Mouse (Mus musculus): ENCODE results near the gene Rdh13.
A peak's percentile ranks its signal among the peaks of the same experiment; 100 is the strongest.

Gene Rdh13

DNA sequence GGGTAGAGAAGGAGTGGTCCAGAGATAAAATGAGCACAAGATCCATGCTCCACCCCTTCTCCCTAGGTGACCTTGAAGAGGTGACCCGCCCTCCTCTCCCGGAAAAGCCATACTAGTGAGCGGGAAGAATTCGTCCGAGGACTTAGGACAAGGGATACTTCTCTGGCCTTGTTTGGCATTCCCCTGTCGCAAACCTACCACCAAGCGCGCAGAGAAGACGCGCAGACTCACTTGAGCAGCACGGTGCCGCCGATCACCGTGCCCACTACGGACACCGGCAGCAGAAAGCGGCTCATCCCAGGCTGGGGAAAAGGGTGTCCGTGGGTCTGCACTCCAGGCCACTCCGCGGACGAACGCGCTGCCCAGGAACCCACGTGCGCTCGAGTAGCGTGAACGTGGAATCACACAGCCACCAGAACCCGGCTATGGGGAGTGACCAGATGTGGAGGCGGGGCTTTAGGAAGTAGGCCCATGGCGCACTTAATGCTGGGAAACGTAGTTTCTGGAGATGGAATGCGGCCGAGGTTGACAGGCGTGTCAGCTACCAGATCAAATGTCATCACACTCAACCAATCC lies at the start of gene Rdh13:
Rdh13 (minus strand) TSS at position 434 of the 576 bp plus-strand sequence.
- DNase-seq: peak; percentile 92 to 95

DNA sequence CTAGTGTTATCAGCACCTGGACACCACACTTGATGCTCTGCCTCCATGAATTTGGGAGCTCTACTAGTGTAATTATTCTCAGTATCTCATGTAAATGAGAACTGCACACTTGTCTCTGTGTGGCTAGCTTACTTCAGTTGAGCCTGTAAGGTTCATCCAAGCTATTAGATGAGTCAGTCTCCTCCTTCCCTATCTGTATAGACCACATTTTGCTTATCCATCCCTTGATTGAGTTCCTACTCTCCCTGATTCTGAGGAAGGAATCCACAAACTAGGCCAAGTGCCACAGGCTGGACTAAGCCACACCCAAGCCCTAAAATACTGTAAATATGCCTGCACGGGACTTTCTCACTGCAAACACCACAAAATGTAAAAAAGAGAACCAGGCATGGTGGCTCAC lies 48.5 kb upstream of the Rdh13 start:
- no peak for DNase-seq

DNA sequence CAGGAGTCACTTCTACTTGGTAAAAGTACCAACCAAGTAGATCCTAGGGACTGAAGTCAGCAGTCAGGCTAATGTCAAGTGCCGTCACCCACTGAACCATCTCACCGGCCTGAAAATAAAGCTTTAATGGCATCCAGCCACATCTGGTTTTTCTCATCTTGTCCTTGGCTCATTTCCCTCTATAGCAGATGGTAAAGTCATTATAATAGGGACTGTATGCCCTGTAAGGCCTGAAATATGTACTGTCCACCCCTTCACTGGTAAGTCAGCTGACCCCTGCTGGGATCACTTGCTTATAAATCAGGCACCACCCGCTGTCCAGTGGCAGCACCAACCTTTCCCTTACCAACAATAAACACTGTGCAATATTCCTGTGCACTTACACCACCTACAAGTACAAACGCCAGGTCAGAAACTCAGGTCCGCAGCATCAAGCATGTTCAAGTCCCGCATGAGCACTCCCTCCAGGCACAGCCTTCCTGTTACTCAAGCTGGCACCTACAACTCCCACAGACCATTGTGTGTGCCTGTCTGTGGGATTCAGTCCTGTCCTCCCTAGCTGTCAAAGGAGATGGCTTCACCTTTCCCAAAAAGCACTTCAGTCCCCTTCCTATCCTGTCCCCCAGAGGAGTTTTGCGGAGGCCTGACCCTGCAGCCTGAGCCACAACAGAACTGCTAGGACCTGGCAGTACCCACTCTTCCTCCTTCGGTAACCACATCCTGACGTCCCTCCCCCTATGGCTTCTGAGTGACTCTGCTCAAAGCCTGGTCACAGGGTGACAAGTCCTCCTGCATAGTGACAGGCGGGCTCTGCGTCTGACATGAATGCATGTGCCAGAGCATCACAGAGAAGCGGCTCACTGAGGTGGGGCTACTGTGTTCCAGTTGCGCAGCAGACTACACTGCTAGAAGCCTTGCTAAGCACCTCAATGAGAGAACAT lies 47.1 kb upstream of the Rdh13 start:
- peak in 1 of 2 experiments; percentile 24 for DNase-seq

DNA sequence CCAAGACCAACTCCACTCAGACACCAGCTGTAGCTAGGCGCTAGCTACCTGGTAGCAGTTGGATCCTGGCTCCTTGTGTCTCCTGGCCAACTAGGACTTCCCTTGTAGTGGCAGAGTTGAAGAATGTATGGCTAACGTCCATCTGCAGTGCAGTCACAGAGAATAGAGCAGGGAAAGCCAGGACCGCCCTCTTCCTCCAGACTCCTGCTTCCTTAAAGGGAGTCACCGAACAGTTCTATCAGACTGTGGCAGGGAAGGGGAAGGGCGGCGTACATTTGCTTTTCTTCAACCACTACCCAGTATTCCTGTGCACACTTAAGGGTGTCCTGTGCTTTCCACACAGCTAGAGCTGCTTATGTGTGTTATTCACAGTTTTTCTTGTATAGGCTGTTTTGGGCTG lies 45.9 kb upstream of the Rdh13 start:
- peak; percentile 53 to 61 for DNase-seq

DNA sequence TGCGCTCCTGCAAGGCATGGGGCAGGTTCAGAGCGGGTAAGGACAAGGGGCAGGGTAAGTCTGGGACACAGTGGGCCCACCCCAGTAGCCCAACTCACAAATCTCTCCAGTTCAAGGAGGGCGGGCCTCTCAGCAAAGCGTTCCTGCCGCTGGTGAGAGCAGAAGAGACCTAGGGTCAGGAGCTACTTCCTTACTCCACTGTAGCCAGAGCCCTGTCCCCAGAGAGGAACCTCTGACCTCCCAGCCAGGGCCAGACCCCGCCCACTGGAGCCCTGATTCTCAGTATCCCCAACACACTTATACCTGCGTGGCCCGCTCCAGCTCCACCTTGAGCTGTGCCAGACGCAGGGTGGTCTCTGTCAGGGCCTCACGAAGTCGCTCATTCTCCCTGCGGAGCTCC lies 36.8 kb upstream of the Rdh13 start:
- DNase-seq: no peak

DNA sequence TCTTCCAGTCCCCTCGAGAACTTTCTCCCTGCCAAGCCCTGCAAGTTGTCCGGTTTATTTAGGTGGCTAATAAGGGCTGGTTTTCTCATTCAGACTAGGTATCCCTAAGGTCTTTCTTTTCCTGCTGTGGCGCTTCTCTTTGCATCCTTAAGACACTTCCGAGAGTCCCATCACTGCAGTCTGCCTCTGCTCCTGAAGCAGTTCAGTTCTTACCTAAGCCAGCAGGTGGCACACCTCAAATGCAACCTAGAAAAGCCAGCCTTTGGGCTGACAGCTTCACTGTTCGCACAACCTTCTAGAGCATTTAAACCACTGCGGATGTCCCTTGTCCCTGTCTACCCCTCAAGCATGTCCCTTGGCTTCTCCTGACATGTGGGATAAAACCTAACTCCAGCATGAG lies 34.2 kb upstream of the Rdh13 start:
- DNase-seq: peak in 1 of 2 experiments; percentile 46

DNA sequence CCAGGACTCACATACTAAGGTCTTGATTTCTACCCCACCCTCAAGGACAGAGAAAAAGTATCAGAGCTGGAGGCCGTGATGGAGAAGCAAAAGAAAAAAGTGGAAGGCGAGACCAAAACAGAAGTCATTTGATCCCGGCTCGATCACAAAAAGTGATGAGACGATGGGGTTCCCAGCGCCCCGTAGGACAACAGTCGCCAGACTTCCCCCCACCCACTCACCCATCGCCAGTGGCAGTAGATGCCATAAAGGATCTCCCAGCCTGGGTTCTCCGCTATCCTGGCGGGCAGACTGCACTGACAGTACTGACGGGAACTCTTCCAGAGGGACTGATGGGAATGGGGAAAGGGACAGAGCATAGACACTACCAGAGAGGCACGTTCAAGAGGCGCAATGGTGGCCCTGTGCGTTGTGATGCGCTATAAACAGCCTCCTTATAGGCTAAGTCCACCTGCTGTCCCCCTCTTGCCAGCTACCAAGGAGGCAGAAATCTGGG lies 33.4 kb upstream of the Rdh13 start:
- no peak for DNase-seq

DNA sequence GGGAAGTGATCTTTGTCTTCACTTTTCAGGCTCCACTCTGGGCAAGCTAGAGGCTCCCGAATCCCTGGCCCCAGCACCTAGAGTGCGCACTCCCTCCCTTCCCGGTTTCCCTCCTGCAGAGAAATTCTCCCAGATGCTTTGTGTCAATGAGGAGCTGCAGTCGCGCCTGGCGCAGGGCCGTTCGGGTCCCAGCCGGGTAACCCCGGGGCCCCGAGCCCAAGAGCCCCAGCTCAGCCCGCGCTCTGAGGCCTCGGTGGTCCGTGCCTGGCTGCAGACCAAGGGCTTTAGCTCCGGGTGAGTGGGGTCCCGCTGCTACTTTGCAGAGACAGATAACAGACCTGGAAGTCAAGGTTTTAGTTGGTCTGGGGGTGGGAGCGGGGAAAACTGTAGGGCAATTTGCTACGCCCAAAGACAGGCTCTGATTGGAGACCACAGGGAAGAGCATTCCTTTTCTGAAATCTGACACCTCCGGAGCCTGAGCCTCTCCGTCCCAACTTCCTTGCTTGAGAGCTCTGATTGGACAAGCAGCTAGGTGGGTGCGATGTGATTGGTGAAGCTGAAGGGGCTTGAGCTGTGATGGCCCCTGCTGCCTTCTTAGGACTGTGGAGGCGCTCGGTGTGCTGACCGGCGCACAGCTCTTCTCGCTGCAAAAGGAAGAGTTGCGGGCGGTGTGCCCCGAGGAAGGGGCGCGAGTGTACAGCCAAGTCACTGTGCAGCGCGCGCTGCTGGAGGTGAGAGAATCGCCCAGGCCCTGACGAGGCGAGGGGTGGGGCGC lies 32.8 kb upstream of the Rdh13 start:
- peak; percentile 84 to 85 for DNase-seq

DNA sequence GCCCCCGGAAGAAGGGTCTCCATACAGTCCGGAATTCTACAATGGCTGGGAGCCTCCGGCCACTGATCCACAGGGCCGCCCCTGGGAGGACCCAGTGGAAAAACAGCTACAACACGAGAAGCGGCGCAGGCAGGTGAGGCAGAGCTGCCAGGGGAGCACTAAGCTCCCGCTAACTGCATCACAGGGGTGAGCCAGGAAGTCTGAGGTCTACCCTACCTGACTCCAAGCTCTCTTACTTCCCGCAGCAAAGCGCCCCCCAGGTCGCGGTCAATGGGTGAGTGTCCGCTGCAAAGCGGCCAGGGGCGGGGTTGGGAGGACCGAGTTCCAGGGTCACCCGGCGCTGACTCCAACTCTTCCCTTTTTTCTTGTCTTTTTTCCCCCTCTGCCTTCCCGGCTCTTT lies 28.5 kb upstream of the Rdh13 start:
- no peak for DNase-seq

DNA sequence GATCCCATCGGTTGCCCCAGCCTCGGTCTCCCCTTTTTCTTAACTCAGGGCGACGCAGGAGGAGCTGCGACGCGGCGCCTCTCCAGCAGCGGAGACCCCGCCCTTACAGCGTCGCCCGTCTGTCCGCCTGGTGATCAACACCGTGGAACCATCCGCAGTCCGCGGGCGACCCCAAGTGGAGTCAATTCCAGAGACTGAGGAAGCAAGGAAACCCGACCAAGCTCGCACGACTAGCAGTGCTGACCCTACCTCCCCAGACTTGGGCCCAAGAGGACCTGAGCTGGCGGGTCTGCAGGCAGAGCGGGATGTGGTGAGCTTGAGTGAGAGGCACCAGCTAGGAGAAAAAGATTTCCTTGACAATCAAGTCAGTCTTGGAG lies 25.7 kb upstream of the Rdh13 start:
- peak; percentile 81 to 83 for DNase-seq

DNA sequence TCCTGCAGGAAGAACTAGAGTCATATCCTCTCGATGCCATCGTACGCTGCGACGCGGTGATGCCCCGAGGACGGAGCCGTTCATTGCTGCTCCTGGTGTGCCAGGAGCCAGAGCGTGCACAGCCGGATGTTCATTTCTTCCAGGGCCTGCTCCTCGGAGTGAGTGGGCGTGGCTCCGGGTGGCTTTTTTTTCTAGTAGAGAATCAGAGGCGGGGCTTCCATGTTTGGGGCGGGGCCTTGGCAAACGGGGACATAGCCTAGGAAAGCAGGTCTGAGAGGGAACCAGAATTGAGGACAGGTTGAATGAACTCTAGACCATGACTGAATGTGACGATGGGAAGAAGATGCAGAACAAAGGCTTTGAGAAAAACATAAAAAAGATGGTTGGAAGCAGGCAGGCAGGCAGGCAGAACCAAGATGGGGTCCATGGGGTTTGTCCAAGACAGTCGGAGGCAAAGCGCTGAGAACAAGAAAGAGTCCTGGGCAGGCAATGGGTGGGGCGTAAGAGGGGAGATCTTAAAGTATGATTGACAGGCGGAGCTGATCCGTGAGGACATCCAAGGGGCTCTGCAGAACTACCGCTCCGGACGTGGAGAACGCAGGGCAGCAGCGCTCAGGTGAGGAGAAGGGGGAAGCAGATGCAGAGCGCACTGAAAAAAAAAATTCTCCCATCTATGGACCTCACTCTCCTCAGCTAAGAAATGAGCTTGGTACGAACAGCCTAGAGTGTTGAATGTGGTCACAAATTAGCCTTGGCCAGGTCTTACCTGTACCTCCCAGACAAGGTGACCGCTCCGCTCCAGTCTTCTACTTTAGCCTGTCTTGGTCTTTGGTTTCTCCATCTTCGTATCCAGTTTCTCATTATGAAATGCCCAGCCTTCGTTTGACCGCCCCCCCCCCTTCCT lies 25.1 kb upstream of the Rdh13 start:
- DNase-seq: peak; percentile 78 to 86

DNA sequence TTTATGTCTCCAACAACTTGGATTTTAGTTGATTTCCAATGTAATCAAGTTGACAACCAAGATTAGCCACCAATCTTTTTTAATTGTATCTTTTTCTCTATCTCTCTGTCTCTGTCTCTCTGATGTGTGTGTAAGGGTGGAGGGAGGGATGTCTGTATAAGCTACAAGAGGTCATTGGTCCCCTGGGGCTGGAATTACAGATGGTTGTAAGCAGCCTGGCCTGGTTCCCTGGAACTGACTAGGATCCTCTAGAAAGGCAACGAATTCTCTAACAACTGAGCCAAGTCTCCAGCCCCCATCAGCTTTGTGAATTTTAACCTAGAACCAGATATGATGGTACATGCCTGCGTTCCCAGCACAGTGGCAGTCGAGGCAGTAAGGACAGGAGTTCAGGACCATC lies 22.4 kb upstream of the Rdh13 start:
- DNase-seq: no peak

DNA sequence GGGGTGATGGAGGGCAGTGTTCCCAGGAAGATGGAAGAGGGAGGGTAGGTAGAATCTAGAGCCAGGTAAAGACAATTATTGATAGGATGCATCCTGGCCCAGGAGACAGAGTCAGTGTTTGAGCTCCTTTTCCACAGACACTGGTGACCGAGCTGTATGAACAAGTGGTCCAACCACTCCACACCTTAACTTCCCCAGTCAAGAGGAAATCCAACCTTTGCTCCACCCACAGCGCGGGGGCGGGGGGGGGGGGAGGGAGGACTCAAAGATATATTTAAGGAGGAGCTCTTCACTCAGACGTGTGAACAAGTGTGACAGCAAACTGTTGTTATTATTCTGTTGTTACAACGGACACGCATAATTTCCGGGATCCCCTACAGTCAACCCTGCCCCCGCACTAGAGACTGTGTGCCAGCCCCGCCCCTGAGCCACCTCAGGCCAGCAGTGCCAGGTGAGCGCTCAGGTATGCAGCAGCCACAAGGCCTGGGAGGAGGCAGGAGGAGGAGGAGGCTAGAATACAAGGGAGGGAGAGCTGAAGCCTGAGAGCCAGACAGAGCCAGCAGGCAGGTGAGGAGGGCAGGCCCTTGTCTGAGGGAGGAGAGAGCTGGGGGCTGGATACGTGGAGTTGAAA lies 18.9 kb upstream of the Rdh13 start:
- DNase-seq: peak; percentile 93 to 95

DNA sequence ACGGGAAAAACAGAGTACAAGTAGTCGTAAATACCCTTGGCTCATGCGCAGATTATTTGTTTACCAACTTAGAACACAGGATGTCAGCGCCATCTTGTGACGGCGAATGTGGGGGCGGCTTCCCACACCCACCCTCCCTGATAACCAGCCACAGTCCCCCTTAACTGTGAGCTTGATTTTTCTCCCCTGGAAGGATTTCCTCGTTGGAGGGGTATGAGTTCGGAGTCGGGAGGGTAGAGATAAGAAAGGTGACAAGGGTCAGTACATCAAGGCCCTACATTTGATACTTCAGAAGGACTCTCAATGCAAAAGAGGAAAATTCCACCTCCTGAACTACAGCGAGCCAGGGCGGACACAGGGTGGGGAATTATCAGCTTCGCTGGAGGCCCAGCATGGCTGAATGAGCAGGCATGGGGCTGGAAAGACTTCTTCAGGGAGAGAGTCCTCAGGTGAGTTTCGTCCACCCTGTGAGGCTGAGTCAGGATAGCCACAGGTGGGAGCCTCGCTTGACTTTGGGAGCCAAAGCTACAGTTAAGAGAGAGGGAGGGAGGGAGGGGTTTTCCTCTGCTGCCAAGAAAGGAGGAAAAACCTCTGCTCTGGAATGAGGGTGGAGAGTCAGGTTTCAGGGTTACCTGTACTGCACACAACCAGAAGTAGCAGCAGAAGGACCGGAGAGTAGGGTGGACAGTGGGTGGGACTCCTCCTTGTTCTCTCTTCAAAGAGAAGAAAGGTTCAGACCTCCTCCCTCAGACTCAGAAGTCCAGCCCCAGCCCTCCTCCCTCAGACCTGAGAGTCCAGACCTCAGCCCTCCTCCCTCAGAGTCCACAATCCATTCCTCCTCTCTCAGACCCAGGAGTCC lies 15.4 kb upstream of the Rdh13 start, which contains the start of gene Eps8l1:
Eps8l1 (plus strand) TSS at position 99 of the 859 bp plus-strand sequence.
- peak; percentile 76 to 86 for DNase-seq

DNA sequence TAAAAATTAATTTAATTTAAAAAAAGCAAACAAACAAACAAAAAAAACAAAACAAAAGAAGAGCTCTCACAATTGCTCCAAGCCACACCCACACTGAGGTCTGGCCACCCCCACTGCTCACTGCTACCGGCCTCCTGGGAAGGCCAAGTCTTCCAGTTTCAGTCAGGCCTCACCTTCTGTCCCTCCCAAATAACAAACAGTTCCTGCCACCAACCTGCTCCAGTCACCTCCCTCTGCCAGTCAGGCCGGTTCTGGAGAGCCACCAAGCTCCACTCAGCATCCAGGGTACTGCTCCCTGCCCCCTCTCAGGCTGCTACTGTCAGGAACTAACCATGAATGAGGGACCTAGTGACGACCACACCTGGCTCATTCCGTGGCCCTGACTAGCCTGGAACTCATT lies 7.2 kb upstream of the Rdh13 start:
- peak; percentile 86 to 92 for DNase-seq

DNA sequence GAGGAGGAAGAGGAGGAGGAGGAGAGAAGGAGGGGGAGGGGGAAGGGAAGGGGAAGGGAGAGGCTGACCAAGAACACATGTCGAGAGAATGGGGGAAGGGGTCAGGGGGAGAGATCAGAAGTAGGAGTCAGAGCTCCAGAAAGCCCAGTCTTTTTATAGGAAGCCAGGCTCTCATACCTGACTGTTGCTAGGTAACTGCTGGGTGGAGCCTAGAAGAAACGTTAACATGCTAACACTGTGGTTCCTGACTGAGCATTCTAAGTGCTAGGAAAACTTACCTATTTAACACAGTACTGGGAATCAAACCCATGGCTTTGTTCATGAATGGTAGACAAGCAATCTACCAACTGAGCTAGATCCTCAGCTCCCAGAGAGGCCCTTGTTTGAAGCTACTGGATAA lies 3.8 kb upstream of the Rdh13 start:
- DNase-seq: peak in 1 of 2 experiments; percentile 54

DNA sequence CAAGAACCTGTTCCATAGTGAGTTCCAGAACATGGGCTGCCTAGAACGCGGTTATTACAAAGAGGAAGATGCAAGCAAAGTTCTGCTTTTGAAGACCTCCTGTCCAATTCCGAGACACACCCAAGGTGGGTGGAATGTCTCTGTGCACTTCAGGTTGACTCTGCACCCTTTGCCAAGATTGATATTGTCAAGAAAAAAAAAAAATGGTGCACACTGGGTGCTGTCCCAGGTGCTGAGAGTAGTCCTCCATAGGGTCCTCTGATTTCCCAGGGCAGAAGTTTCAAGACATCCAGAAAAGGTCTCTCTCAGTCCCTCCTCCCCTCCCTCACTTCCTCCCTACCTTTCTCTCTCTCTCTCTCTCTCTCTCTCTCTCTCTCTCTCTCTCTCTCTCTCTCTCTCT lies 3.0 kb upstream of the Rdh13 start:
- no peak for DNase-seq

DNA sequence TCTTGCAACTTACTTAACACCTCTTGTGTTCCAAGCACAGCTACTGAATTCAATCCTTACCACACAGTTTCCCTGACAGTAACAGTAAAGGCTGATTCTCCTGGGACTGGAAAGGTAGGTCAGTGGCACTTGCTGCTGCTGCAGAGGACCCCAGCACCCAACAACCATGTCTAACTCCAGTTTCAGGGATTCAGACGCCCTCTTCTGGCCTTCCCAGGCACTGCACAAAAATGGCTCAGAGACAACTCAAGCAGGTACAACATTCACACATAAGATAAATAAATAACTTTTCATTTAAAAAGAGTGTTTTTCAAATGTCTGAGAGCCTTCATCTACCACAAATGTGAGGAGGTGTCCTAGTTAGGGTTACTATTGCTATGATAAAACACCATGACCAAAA lies 1.7 kb upstream of the Rdh13 start:
- no peak for DNase-seq

DNA sequence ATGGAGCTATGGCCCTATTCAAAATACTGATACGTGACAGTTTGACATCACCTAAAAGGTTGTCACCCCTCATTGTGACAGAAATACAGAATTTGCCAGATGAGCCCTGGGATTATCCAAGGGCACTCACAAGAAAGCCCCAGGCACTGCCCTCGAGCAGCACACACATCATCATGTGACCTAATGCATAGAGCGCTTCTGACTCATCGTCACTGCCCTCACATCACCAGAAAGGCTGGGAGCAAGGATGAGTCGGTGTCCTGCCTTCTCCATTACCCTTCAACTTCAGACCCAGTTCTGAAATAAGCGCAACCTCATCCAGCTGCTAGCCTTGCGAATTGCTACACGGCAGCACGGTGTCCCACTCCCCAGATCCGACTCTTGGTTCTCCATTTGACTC lies 4.9 kb downstream of the Rdh13 start:
- no peak for DNase-seq

DNA sequence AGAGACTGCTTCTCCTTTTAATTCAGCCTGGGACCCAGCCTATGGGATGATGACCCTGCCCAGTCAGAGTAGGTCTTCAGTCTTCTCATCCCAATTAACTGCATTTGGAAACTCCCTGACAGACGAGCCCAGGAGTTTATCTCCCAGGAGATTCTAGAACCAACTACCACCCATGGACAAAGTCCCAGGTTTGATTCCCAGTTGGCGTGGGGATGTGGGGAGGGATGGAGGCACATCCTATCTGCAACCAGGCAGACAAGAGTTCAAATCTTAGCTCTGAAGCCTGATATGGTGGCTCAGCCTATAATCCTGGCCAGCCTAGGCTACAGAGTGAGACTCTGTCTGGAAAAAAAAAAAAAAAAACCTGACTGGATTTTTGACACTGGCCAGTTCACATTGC lies 7.7 kb downstream of the Rdh13 start:
- DNase-seq: peak in 1 of 2 experiments; percentile 1

DNA sequence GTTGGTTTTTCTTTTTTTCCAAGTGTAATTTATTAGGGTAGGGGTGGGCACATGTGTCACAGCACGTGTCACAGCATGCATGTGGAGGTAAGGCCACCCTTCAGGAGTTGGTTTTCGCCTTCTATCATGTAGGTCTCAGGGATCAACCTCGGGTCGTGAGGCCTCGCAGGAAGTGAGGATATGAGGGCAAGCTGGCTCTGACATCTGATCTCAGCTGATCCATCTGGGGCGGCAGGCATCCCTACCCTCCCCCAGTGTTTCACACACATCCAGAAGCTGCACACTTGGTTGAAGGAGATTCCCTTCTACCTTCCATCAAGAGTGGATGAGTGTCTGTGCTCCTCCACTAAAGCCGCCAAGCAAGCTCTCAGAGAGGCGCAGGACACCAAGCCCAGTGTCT lies 13.4 kb downstream of the Rdh13 start:
- DNase-seq: no peak
